Mouse (Mus musculus): ENCODE measurements at regions not wholly inside any gene's neighbourhood (a gene's known extent, or its start where the extent isn't known, plus 50 kb on each side); places are given as distances from the start of the nearest gene placed in this dataset.
"Not testable (repeated sequence)": the region's sequence is repeated elsewhere in the genome, so short reads cannot be mapped to it uniquely, and the experiment has no call there.

GRCm38 (mm10) chr4:105658581-105658980, 131.1 kb upstream of the Gm12728 start:
- no peak for DNase-seq

DNA sequence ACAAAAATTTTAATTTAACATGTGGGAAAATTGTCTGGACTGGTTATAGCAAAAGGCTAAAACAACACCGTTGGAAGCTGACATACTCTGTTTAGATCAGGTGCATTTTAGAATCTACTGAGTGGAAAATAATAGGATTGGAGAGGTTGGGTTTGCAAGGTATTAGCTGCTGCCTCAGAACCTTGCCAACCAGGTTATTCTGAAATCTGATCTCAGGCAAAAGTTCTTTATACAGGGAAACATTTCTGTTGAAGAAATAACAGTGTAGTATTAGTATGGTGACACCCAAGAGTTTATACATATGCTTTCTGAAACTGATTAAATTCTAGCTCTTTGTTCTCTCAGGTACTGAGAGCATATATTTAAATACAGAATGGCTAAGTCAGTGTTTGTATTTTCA, 113.0 kb upstream of the Gm12728 start:
- DNase-seq = no peak

- DNase-seq = no peak
Observed at GRCm38 (mm10) chr4:105690716-105691115, 99.0 kb upstream of the Gm12728 start.

DNA sequence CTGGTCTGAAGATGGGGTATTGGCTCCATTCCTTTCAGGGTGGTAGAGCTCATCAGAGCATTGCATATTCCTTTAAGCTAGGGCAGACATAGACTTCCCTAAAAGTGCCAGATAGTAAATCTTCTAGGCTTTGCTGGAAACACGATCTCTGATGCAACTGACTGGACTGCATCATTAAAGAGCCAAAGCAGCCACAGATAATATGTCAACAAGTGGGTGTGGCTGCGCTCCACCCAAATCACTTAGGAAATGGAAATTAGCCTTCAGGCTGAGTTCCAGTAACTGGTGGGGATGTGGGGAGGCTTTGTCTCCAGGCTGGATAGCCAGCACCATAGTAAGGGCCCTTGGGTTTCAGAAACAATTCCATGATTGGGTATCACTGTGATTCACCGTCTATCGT, 97.3 kb upstream of the Gm12728 start:
- no peak for DNase-seq

- no peak for DNase-seq
Observed at GRCm38 (mm10) chr4:105695895-105696294, 93.8 kb upstream of the Gm12728 start.

GRCm38 (mm10) chr4:105697123-105697522, 92.5 kb upstream of the Gm12728 start:
- DNase-seq = no peak

GRCm38 (mm10) chr4:105702036-105702435, 87.6 kb upstream of the Gm12728 start:
- DNase-seq = no peak

DNA sequence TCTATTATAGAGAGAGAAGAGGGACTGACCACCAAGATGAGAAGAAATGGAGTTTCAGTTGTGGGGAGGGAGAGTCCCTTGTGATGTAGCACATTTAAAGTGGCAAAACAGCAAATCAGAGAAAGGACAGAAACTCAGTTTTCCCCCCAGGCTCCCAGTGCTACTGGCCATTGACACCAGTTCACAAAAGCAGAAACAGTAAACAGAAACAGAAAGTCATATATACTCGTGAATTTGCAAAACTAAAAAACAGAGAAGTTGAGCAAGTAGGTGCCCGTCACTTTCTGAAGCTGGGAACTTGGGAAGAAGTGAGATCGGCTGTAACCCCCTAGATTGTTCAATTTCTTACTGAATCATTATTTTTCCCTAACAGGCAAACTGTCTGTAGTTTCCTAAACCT, 86.3 kb upstream of the Gm12728 start:
- DNase-seq = no peak

DNA sequence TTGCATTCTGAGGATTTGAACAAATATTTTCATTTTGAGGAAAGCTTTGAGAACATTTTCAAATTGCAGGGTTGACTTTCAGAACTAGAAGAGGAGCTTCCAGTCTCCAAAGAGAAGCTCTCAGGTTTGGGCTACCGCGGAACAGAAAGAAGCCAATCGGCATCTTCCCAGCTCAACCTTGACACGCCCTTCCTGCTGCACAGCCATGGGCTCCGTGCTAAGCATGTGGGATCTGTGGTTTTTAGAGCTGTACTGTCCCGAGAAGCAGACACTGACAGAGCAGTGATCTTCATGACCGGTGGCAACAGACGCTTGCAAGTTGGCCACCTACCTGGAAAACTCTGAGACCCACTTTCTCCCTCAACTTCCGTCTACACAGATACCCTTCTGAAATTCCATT, 85.4 kb upstream of the Gm12728 start:
- DNase-seq = no peak

DNA sequence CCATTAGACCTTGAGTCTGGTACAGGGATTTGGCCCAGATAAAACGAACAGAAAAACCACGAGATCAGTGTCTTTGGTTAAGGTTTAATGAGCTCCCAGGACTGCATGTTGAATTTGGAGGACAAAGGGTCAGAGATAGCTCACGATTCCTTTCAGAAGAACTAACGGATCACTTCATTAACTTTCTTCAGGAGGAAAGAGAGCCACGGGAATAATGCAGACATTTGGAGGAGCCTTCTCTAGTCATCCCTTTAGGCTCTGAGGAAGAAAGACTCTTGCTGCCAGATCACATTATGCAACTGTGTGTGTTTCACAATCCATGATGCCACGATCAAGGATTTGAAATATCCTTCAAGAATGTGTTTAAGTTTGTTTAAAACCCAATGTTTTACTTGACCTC, 83.7 kb upstream of the Gm12728 start:
- no peak for DNase-seq

- peak; percentile 65 for DNase-seq
Observed at GRCm38 (mm10) chr4:105708080-105708796, 81.4 kb upstream of the Gm12728 start.

- no peak for DNase-seq
Observed at GRCm38 (mm10) chr4:105713956-105714355, 75.7 kb upstream of the Gm12728 start.

GRCm38 (mm10) chr4:105718080-105718479, 71.6 kb upstream of the Gm12728 start:
- DNase-seq = no peak

- no peak for DNase-seq
Observed at GRCm38 (mm10) chr4:105728696-105729095, 61.0 kb upstream of the Gm12728 start.

DNA sequence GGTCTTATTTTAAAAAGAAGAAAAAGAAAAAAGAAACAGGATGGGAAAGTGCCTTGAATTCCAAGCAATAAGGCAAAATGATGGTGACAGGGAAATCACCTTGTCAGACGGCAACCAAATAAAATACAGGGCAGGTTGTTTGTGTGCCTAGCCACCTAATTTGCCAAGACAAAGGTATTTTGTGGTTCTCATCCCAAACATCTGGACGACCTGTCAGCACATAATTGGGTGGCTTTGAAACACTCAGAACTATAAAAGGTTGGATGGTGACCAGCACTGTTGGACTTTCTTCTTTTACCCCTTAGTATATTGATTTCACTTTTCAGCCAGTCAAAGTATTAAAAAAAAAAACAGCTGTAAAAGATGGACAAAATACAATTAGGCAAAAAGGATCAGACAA, 58.8 kb upstream of the Gm12728 start:
- DNase-seq = no peak

- not testable (repeated sequence) for DNase-seq
Observed at GRCm38 (mm10) chr4:105735116-105735515, 54.6 kb upstream of the Gm12728 start.
